Mouse (Mus musculus) right cerebral cortex, postnatal 4 days (tissue): Measurements from ENCODE around the gene Tns4.

Source experiments
- DNase-seq: peaks from one replicate; pipeline ENCODE4 v3.0.0-alpha.2; 2022

Gene Tns4

DNA sequence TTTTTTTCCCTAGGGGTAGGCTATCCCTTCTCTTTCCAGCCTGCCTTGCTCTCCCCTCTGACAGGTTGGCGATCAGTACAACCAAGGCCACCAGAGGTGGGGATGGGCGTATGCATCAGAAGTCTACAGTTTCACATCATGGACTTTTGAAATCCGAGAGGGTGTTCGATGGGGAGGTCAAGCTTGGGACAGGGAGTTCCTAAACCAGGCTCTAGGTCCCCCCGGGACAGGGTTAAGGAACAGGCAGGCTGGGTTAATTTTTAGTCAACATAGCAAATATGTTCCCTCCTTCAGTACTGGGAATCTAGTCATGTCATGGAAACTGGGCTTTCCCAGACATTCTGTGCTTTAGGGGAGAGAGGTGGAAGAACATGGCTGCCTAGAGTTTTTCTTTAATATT, 44.8 kb downstream of the Tns4 start:
- no peak for DNase-seq

DNA sequence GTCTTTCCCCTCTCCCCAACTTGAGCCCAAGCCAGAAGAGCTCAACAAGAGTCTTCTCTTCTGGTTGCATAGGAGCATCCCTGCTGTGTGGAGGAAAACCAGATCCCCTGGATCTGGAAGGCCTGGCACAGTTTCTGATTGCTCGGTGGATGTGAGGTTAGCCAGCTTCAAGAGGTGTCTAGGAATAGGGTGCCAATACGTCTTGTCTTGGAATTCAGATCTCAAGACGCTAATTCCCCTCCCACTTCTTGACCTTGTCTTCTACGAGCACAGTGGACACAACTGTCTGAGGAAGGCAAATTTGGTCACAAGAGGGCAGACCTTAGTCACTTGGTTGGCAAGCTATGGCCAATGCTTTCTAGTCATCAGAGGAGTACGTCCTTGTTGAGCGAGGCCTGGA, 45.5 kb downstream of the Tns4 start:
- no peak for DNase-seq

- no peak for DNase-seq
These were observed 46.2 kb downstream of the Tns4 start for GRCm38 (mm10) chr11:99042834-99043431.

DNA sequence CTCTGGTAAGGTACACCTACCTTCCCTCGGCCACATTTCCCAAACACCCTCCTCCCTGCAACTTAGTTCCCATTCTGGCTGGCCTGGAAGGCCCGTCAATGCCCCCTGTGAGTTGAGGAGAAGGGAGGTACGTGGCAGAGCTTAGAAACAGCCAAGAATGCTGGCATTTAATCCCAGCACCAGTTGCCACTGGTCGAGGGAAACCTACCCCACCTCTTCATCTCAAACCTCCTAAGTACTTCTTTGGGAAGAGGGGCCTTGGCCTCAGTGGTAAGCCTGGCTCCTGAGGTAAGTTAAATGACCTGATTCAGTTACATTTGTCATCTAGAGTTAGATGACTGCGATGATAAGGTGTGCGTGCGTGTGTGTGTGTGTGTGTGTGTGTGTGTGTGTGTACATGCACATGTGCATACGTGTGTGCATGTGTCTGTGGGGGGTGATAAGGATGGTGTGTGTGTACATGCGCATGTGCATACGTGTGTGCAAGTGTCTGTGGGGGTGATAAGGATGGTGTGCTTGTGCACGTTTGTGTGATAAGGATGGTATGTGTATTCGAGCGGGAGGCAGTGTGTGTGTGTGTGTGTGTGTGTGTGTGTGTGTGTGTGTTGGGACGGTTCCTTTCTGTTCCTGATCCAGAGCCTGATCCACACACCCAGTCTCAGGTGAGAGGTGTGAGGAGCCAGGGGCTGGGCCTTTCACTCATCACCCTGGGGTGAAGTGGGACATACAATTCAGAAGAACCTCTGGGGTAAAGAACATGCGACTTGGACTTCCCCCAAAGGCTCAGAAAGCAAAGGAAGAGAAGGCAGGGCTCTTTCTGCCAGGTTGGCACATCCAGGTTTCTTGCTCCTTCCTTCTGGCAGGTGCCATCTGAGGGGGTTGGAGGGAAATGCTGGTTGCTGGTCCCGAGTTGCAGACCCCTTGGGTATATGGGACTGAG, 47.0 kb downstream of the Tns4 start:
- no peak for DNase-seq

- peak; percentile 80 for DNase-seq
These were observed 47.9 kb downstream of the Tns4 start, which contains the start of gene Igfbp4 for GRCm38 (mm10) chr11:99041051-99041729. Igfbp4 (plus strand) TSS chr11:99041244.

- DNase-seq: peak; percentile 51
These were observed 48.6 kb downstream of the Tns4 start for GRCm38 (mm10) chr11:99040346-99040974.

- peak; percentile 77 for DNase-seq
These were observed 49.3 kb downstream of the Tns4 start for GRCm38 (mm10) chr11:99039782-99040181.

- no peak for DNase-seq
These were observed 52.9 kb downstream of the Tns4 start for GRCm38 (mm10) chr11:99036254-99036653.

DNA sequence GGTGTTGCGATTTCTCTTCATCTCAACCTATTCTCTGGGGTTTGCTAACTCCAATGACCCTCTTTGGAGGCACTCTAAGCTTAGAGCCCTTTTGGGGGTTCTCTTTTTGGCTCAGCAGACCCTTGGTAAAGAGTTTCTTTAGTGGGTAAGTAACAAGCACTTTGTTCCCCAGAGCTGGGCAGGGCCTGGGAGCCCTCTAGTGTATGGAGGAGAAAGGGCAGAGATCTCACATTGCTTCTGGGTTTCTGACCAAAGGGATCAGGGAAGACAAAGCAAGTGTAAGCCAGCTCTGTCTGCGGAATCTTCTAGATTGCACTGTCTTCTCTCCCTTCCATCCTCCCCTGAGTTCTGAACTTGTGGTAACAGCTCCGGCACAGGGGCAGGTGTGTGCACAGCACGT, 53.8 kb downstream of the Tns4 start:
- DNase-seq: no peak

DNA sequence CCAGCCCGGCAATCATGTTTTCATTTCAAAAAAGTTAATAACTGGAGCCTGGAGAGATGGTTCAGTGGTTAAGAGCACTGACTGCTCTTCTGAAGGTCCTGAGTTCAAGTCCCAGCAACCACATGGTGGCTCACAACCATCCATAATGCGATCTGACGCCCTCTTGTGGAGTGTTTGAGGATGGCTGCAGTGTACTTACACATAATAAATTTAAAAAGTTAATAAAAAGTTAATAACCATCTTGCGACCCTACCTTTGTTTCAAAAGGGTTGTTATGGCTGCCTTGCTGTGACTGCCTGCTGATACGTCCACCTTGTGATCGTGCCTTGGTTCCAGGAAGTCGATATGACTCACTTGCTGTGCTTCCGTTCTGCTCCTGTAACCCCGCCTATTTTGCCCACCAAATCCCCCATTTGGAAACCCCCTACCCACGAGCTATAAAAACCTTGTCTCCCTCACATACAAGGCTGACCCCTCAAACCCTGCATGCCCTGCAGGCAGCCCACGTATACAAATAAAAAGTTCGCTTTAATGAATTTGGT, 62.1 kb downstream of the Tns4 start:
- no peak for DNase-seq

GRCm38 (mm10) chr11:99025878-99026277, 63.2 kb downstream of the Tns4 start:
- DNase-seq: no peak

- DNase-seq: no peak
These were observed 64.5 kb downstream of the Tns4 start for GRCm38 (mm10) chr11:99024468-99025134.

GRCm38 (mm10) chr11:99023500-99024467, 65.3 kb downstream of the Tns4 start, which contains the start of gene Top2a:
Top2a (minus strand) TSS chr11:99024189.
- peak; percentile 78 for DNase-seq

DNA sequence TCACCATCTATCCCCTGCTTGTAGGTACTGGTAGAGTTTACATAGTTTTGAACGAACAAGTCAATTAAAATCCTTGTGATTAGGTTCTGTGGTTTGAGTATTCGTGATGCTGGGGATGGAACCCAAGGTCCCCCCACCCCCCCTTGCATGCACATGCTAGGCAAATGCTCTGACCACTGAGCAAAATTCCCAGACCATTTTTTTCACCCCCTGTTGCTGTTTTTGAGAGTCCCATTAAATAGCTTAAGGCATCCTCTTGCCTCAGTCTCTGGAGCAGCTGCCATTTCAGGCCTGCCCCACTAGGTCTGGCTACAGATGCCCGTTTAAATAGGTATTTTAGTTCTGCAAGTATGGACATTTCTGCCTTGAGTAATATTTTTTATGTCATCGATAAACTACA, 66.0 kb downstream of the Tns4 start:
- DNase-seq: no peak

- DNase-seq: no peak
These were observed 66.6 kb downstream of the Tns4 start for GRCm38 (mm10) chr11:99022384-99022933.

- no peak for DNase-seq
These were observed 69.3 kb downstream of the Tns4 start for GRCm38 (mm10) chr11:99019844-99020243.
